Mouse (Mus musculus): ENCODE results near the gene Phpt1. TPM values are rescaled to one million over a fixed set of nuclear protein-coding genes. Genes with fewer than 3 reads are reported as not detected.

The Phpt1 gene
- total and polyA plus RNA-seq, 2 experiments from 2014 or later: 39.8 to 192 TPM

DNA sequence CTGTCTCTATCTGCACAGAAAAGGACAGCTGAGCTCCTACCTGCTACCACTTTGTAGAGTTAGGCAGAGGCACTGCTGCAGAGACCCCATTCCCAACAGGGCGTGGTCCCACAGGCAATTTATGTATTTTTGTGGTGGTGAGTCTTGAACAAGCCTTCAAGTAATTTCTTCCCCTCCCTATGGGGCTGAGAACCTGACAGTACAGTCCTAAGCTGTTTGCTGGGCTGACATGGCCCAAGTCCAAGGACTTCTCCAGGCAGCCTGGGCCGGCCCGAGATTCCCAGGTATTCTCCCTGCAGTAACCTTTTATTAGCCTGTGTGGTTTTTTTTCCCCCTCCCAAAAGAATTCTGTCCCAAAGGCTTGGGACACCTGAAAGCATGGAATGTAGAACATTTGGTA is 9.1 kb upstream of the Phpt1 start:
- no peak overlapping the region for H3K4me2 ChIP-seq (ENCODE audit: low read depth, low read length, poor library complexity, severe bottlenecking)
- ATAC-seq (ENCODE audit: low FRiP score) (no peak), DNase-seq (ENCODE audit: low spot score) (no peak)
- no peak overlapping the region for H3K27ac ChIP-seq (ENCODE audit: low read depth, low read length)
- H3K9ac ChIP-seq (replicated peaks; ENCODE audit: low read length, poor library complexity, severe bottlenecking): no peak overlapping the region
- H3K4me3 ChIP-seq (ENCODE audit: low read depth, low read length): no peak overlapping the region
- no peak for TF ChIP-seq CTCF (IDR thresholded peaks at IDR 0.05)
- no peaks in the 10 kb centered on the region for H3K9me3 ChIP-seq (ENCODE audit: low read length)
- WGBS: 94% methylated on average over 3 of the region's 3 CpGs
- H3K4me1 ChIP-seq (ENCODE audit: insufficient read depth, low read length): peaks cover 22% of the 10 kb centered on the region
- H3K36me3 ChIP-seq (ENCODE audit: insufficient read depth, low read length): peaks cover 38% of the 10 kb centered on the region
- H3K27me3 ChIP-seq (ENCODE audit: insufficient read depth, low read length): peaks cover 15% of the 10 kb centered on the region

DNA sequence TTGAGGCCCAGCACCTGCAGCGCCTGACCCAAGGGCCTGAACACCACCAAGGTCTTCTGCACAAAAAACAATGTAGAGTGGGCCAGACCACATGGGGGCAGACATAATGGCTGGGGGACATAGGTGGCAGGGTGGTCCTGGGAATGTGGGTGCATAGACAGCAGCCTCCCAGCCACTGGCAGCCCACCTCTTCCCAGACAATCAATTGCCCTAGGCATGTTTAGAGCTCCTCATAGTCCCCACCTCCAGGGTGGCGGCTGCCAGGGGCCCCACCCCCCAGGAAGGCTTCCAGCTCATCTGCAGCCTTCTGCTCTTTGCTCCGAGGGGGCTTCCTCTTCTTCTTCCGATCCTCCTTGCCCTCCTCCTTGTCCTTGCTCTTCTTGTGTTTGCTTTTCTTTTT is 8.5 kb upstream of the Phpt1 start:
- H3K9me3 ChIP-seq (ENCODE audit: low read length): no peaks in the 10 kb centered on the region
- ATAC-seq (ENCODE audit: low FRiP score): no peak
- peaks cover 44% of the 10 kb centered on the region for H3K36me3 ChIP-seq (ENCODE audit: insufficient read depth, low read length)
- no peak for DNase-seq (ENCODE audit: low spot score)
- WGBS: 77% methylated on average over 4 of the region's 4 CpGs
- H3K27ac ChIP-seq (ENCODE audit: low read depth, low read length): no peak overlapping the region
- no peak overlapping the region for H3K4me2 ChIP-seq (ENCODE audit: low read depth, low read length, poor library complexity, severe bottlenecking)
- H3K4me1 ChIP-seq (ENCODE audit: insufficient read depth, low read length): peaks cover 22% of the 10 kb centered on the region
- H3K4me3 ChIP-seq (ENCODE audit: low read depth, low read length): no peak overlapping the region
- TF ChIP-seq CTCF (IDR thresholded peaks at IDR 0.05): no peak
- H3K27me3 ChIP-seq (ENCODE audit: insufficient read depth, low read length): peaks cover 21% of the 10 kb centered on the region
- H3K9ac ChIP-seq (replicated peaks; ENCODE audit: low read length, poor library complexity, severe bottlenecking): no peak overlapping the region

- ATAC-seq (ENCODE audit: low FRiP score) (no peak), DNase-seq (ENCODE audit: low spot score) (no peak)
- Histone ChIP-seq H3K27me3 (ENCODE audit: insufficient read depth, low read length) (peaks cover 26% of the 10 kb centered on the region), H3K9me3 (ENCODE audit: low read length) (no peaks in the 10 kb centered on the region), H3K4me2 (ENCODE audit: low read depth, low read length, poor library complexity, severe bottlenecking) (no peak overlapping the region), H3K27ac (ENCODE audit: low read depth, low read length) (0 out of 2 replicates have a peak overlapping the region, but pooled peaks have one; percentile 26), H3K4me3 (ENCODE audit: low read depth, low read length) (no peak overlapping the region), H3K36me3 (ENCODE audit: insufficient read depth, low read length) (peaks cover 46% of the 10 kb centered on the region), H3K9ac (replicated peaks; ENCODE audit: low read length, poor library complexity, severe bottlenecking) (no peak overlapping the region), H3K4me1 (ENCODE audit: insufficient read depth, low read length) (peaks cover 22% of the 10 kb centered on the region)
- WGBS: 71% methylated on average over 6 of the region's 6 CpGs
- no peak for TF ChIP-seq CTCF (IDR thresholded peaks at IDR 0.05)
Measured at GRCm38 (mm10) chr2:25583120-25583481, 8.1 kb upstream of the Phpt1 start.

- Histone ChIP-seq H3K4me2 (ENCODE audit: low read depth, low read length, poor library complexity, severe bottlenecking) (peak overlapping the region; percentile 9; the same call in 1 of the 2 replicates), H3K9me3 (ENCODE audit: low read length) (no peaks in the 10 kb centered on the region), H3K9ac (replicated peaks; ENCODE audit: low read length, poor library complexity, severe bottlenecking) (peak overlapping the region; percentile 33; the same call in 1 of the 2 replicates), H3K27me3 (ENCODE audit: insufficient read depth, low read length) (peaks cover 31% of the 10 kb centered on the region), H3K4me3 (ENCODE audit: low read depth, low read length) (no peak overlapping the region), H3K4me1 (ENCODE audit: insufficient read depth, low read length) (peaks cover 22% of the 10 kb centered on the region), H3K27ac (ENCODE audit: low read depth, low read length) (peak overlapping the region; percentile 26; the same call in 1 of the 2 replicates), H3K36me3 (ENCODE audit: insufficient read depth, low read length) (peaks cover 51% of the 10 kb centered on the region)
- TF ChIP-seq CTCF (IDR thresholded peaks at IDR 0.05): peak; percentile 19; the same call in 1 of the 2 replicates
- WGBS: 48% methylated on average over 12 of the region's 12 CpGs
- DNase-seq (ENCODE audit: low spot score) (peak; percentile 87), ATAC-seq (ENCODE audit: low FRiP score) (peak; percentile 31; the same call in 1 of the 2 replicates)
Measured at GRCm38 (mm10) chr2:25582466-25583119, 7.6 kb upstream of the Phpt1 start.

DNA sequence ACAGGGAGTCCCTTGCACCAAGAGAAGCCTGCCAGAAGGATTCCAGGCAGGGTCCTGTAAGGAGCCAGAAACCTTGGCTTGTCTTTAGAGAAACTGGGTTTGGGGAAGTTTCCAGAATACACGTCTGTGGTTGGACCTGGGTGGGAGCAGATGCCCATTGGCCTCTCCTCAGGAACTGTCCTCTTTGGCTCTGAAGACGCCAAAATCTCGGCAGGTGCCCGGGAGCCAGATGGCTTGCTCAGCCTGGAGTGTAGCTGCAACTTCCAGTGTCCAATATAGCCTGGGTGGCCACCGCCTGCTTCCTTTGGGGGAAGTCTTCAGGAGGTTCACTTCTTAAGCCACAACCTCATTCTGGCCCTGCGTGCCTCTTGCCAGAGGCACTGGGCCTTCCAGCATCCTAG is 6.9 kb upstream of the Phpt1 start:
- Histone ChIP-seq H3K4me3 (ENCODE audit: low read depth, low read length) (peak overlapping the region; percentile 50; the same call in 1 of the 2 replicates), H3K4me1 (ENCODE audit: insufficient read depth, low read length) (peaks cover 22% of the 10 kb centered on the region), H3K36me3 (ENCODE audit: insufficient read depth, low read length) (peaks cover 56% of the 10 kb centered on the region), H3K9ac (replicated peaks; ENCODE audit: low read length, poor library complexity, severe bottlenecking) (no peak overlapping the region), H3K27me3 (ENCODE audit: insufficient read depth, low read length) (peaks cover 38% of the 10 kb centered on the region), H3K9me3 (ENCODE audit: low read length) (no peaks in the 10 kb centered on the region), H3K4me2 (ENCODE audit: low read depth, low read length, poor library complexity, severe bottlenecking) (peak overlapping the region; percentile 74; the same call in 1 of the 2 replicates), H3K27ac (ENCODE audit: low read depth, low read length) (peak overlapping the region; percentile 43; the same call in 1 of the 2 replicates)
- DNase-seq (ENCODE audit: low spot score): peak; percentile 56
- no peak for TF ChIP-seq CTCF (IDR thresholded peaks at IDR 0.05)
- 40% methylated on average over 6 of the region's 6 CpGs for WGBS
- ATAC-seq (ENCODE audit: low FRiP score): peak; percentile 1; the same call in 1 of the 2 replicates

- DNase-seq (ENCODE audit: low spot score) (peak; percentile 87), ATAC-seq (ENCODE audit: low FRiP score) (peak; percentile 77)
- H3K36me3 ChIP-seq (ENCODE audit: insufficient read depth, low read length): peaks cover 55% of the 10 kb centered on the region
- 4% methylated on average over 19 of the region's 19 CpGs for WGBS
- TF ChIP-seq CTCF (IDR thresholded peaks at IDR 0.05): peak; percentile 94
- peaks cover 38% of the 10 kb centered on the region for H3K27me3 ChIP-seq (ENCODE audit: insufficient read depth, low read length)
- peaks cover 22% of the 10 kb centered on the region for H3K4me1 ChIP-seq (ENCODE audit: insufficient read depth, low read length)
- H3K9ac ChIP-seq (replicated peaks; ENCODE audit: low read length, poor library complexity, severe bottlenecking): peak within 1 kb of the TSS; percentile 44
- H3K9me3 ChIP-seq (ENCODE audit: low read length): no peaks in the 10 kb centered on the region
- peak within 1 kb of the TSS; percentile 74 for H3K4me2 ChIP-seq (ENCODE audit: low read depth, low read length, poor library complexity, severe bottlenecking)
- peak within 1 kb of the TSS; percentile 43; the same call in 1 of the 2 replicates for H3K27ac ChIP-seq (ENCODE audit: low read depth, low read length)
- peak within 1 kb of the TSS; percentile 50 for H3K4me3 ChIP-seq (ENCODE audit: low read depth, low read length)
Measured at GRCm38 (mm10) chr2:25581294-25581864, 6.4 kb upstream of the Phpt1 start, which contains the start of gene Ajm1. Gene Ajm1 (minus strand): TSS chr2:25581757.

Measured in midbrain, postnatal 0 days (tissue).